Mouse (Mus musculus) kidney, embryonic 16.5 days (tissue): Measurements from ENCODE around the gene Hoxc8. TPM values are rescaled to one million over a fixed set of nuclear protein-coding genes. Genes with fewer than 3 reads are reported as not detected.

ENCODE experiments used
- ATAC-seq: fragments of 200-750 bp; cut with Nextera tagmentation; 2 replicates; pipeline ENCODE4 v1.8.0; 2017; ENCODE audit warnings: moderate TSS enrichment; ENCODE audit not compliant: low FRiP score, low TSS enrichment
- H3K27ac ChIP-seq: fragments of 300-500 bp; sonication (generic); 2 replicates; pipeline ENCODE4 v1.5.1; 2014; ENCODE audit warnings: low read length
- H3K27me3 ChIP-seq: fragments of 300-500 bp; sonication (generic); 2 replicates; pipeline ENCODE4 v1.6.1; 2014; ENCODE audit warnings: low read length, control low read depth, mixed read lengths; ENCODE audit not compliant: insufficient read depth
- H3K36me3 ChIP-seq: fragments of 300-500 bp; sonication (generic); 2 replicates; pipeline ENCODE4 v1.6.1; 2014; ENCODE audit warnings: low read length, control low read depth, mixed read lengths; ENCODE audit not compliant: insufficient read depth
- H3K4me1 ChIP-seq: fragments of 300-500 bp; sonication (generic); 2 replicates; pipeline ENCODE4 v1.6.1; 2014; ENCODE audit warnings: low read length, control low read depth, mixed read lengths; ENCODE audit not compliant: insufficient read depth
- H3K4me2 ChIP-seq: fragments of 300-500 bp; sonication (generic); replicated peaks from 2 replicates; pipeline ENCODE4 v1.6.1; 2014; ENCODE audit warnings: low read depth, low read length
- H3K4me3 ChIP-seq: fragments of 300-500 bp; sonication (generic); 2 replicates; pipeline ENCODE4 v1.5.1; 2014; ENCODE audit warnings: mild to moderate bottlenecking, low read length
- H3K9ac ChIP-seq: fragments of 300-500 bp; sonication (generic); replicated peaks from 2 replicates; pipeline ENCODE4 v1.6.1; 2014; ENCODE audit warnings: low read length
- H3K9me3 ChIP-seq: fragments of 300-500 bp; sonication (generic); 2 replicates; pipeline ENCODE4 v1.6.1; 2016; ENCODE audit warnings: low read length, control low read depth
- WGBS: fragments of 180-500 bp; shearing (Covaris S2); extraction: QIAGEN DNeasy Blood & Tissue Kit; methylation state at CpG from one replicate; pipeline ENCODE4 v1.1.7; 2014; 5-methylcytosine and 5-hydroxymethylcytosine counted together
- polyA plus RNA-seq: library from polyadenylated mRNA; unstranded; fragments of >200 nt; fragmentation: Nextera tagmentation; extraction: Ambion mirVana; gene quantifications from 2 replicates; pipeline ENCODE4 v1.2.1, GENCODE M21; 2015

The Hoxc8 gene
- polyA plus RNA-seq, 1 experiment from 2014 or later = 6.6 TPM

DNA sequence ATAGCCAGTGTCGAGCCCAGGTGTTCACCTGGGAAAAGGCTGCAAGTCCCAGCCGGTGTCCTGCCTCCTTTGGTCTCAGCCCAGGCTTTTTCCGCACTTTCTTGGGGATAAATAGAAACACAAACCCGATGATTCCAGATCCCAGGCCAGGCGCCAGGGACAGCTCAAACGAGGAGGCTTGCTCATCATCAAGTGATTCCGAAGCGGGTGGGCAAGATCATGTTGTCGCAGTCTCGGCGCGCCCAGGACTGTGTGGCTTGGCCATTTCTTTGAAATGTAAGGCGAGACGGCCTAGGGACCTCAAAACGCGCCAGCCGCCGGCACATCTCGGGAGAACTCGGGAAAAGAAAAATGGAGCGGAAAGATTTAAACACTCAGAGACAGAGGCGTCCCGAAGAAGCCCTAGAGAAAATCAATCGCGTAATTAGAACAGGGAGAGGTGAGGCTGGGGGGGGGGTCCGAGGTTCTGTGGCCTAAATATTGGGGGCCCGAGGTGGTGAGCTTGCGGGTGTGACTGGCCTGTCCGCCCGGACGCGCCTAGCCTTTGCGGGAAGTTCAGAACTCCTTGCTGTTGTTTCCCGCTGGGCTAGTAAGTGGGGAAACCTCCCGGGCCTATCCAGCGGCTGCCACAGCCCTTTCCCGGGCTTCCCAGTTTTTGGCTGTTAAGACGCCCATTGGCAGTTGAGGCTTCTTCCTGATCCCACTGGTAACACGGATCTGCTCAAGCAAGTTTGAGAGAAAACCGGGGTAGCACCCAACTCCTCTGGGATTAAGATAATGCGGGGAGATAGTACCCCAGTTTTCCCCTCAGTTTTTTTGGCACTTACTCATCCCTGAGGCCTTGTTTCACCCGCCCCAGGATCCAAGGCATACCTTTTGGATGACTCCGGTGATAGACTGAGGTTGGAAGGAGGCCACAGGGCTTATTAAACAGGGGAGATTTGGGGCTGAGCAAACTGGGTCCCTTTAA, 37.1 kb downstream of the Hoxc8 start:
- Histone ChIP-seq H3K4me1 (peaks cover 57% of the 10 kb centered on the region), H3K9me3 (no peaks in the 10 kb centered on the region), H3K4me2 (peak overlapping the region; percentile 43), H3K36me3 (no peaks in the 10 kb centered on the region), H3K9ac (peak overlapping the region; percentile 38), H3K4me3 (peak overlapping the region; percentile 30), H3K27me3 (peaks cover 36% of the 10 kb centered on the region), H3K27ac (peak overlapping the region; percentile 40)
- 13% methylated on average over 43 of the region's 43 CpGs for WGBS
- ATAC-seq = peak; percentile 32; the same call in 1 of the 2 replicates

DNA sequence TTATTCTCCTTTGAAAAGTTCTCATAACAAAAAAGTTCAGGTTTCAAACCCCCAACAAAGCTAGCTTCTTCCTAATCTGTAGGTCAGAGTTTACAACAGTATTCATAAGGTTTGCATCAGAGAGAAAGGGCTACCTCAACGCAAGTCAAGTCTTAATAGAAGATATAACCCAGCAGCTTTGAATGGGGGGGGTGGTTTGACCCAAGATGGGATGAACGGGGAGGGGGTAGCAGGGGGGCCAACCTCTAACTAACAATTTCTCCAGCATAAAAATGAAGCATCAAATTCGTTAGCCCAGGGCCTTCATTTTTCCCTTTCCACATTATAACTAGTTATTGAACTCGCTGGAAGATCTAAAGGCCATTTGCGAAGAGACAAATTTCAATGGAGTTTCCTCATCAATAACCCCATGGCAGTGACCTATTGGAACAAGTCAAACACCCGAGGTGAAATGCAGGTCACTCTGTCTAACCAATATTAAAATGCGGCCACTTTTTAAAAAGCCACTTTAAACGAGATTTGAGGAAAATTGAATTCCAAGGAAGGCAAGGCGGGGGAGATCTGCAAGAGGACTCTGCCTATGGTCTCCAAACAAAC, 38.6 kb downstream of the Hoxc8 start:
- H3K27me3 ChIP-seq = peaks cover 28% of the 10 kb centered on the region
- WGBS = 63% methylated on average over 9 of the region's 9 CpGs
- no peaks in the 10 kb centered on the region for H3K9me3 ChIP-seq
- no peak overlapping the region for H3K4me3 ChIP-seq
- peaks cover 65% of the 10 kb centered on the region for H3K4me1 ChIP-seq
- H3K36me3 ChIP-seq = no peaks in the 10 kb centered on the region
- no peak overlapping the region for H3K27ac ChIP-seq
- no peak overlapping the region for H3K9ac ChIP-seq
- no peak for ATAC-seq
- H3K4me2 ChIP-seq = no peak overlapping the region

DNA sequence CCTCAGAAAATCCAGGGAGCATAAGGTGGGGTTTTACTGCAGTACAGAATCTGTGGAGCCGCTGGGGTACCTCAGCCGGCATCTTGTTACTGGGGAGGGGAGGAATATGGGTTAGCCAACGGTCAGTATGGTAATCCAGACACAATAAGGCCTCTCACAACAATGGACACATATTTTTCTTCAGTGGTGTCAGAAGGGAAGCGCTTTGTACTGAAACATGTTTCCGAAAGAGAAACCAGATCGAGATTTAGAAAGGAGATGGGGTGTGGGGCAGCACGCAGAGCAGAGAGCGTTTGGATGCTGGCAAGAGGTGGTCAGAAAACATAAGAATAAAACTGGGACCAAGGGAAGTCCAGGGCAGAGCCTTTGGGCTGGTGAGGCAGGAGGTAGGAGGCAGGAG, 39.7 kb downstream of the Hoxc8 start:
- no peaks in the 10 kb centered on the region for H3K36me3 ChIP-seq
- 25% methylated on average over 8 of the region's 8 CpGs for WGBS
- H3K27me3 ChIP-seq = peaks cover 17% of the 10 kb centered on the region
- peaks cover 59% of the 10 kb centered on the region for H3K4me1 ChIP-seq
- no peaks in the 10 kb centered on the region for H3K9me3 ChIP-seq
- no peak overlapping the region for H3K4me2 ChIP-seq
- no peak overlapping the region for H3K4me3 ChIP-seq
- H3K9ac ChIP-seq = 0 out of 2 replicates have a peak overlapping the region, but pooled peaks have one; percentile 2
- no peak for ATAC-seq
- no peak overlapping the region for H3K27ac ChIP-seq

DNA sequence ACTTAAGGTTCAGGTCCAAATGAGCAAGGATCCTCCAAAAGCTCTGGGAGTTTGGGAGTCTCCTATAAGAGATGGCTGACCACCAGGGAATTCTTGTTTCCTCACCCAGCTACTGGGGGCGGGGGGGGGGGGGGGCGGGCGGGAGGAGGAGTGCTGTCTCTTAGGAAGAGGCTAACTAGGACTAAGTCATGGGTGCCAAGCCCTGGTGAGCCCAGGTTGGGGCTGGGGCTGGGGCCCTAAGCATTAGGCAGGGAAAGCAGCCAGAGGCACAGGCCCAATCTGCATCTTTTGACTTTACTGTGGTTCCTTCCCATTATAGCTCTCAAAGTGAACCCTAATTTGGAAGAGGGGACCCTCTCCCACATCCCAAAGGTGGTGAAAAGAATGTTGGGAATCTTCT, 41.8 kb downstream of the Hoxc8 start:
- Histone ChIP-seq H3K4me3 (peak overlapping the region; percentile 1), H3K9me3 (no peaks in the 10 kb centered on the region), H3K9ac (peak overlapping the region; percentile 3; the same call in 1 of the 2 replicates), H3K27ac (peak overlapping the region; percentile 13; the same call in 1 of the 2 replicates), H3K36me3 (no peaks in the 10 kb centered on the region), H3K4me1 (peaks cover 57% of the 10 kb centered on the region), H3K4me2 (peak overlapping the region; percentile 40), H3K27me3 (peaks cover 23% of the 10 kb centered on the region)
- 10% methylated on average over 2 of the region's 3 CpGs for WGBS
- ATAC-seq = no peak

DNA sequence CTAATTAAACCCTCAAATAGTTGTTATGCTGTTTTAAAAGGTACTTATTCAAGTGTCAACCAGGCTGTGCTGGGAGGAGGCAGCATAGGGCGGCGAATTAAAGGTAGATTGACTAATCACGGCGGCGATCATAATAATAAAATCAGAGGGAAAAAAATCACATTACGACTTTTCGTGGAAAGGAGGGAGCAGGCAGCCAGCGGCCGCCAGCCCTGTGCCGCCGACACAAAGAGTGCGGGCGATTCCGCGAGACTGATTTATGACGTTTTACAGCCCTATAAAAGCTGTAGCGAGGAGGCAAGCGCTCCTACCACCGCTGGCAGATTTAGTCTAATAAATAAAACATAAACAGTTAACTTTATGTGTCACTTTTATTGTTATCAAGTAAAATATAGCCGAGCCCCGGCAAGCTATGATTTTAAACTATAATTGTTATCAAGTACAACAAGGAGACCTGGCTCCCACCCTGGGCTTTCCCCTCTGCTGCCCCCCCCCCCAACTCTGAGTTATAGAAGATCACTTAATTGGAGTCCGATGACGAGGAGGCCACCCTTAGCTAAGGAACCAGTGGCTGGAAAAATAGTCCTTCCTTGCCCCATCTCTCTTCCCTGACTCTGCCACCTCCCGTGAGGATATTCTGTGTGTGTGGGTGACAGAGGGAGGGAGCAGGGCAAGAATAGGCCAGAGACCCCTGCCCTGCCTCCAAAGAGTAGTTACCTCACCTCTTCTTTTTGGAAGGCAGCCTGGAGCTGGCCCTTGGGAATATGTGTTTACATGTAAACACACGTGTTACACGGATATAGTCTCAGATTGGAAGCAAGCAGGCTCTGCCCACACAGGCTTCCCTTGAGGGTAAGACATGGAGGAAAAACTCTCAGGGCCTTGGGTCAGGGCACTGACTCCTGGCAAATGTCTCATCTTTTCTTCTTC, 42.5 kb downstream of the Hoxc8 start:
- Histone ChIP-seq H3K9me3 (no peaks in the 10 kb centered on the region), H3K4me3 (peak overlapping the region; percentile 1), H3K4me1 (peaks cover 56% of the 10 kb centered on the region), H3K9ac (peak overlapping the region; percentile 3; the same call in 1 of the 2 replicates), H3K4me2 (peak overlapping the region; percentile 40), H3K27ac (peak overlapping the region; percentile 48), H3K36me3 (no peaks in the 10 kb centered on the region), H3K27me3 (peaks cover 24% of the 10 kb centered on the region)
- WGBS = 1% methylated on average over 26 of the region's 26 CpGs
- ATAC-seq = no peak

DNA sequence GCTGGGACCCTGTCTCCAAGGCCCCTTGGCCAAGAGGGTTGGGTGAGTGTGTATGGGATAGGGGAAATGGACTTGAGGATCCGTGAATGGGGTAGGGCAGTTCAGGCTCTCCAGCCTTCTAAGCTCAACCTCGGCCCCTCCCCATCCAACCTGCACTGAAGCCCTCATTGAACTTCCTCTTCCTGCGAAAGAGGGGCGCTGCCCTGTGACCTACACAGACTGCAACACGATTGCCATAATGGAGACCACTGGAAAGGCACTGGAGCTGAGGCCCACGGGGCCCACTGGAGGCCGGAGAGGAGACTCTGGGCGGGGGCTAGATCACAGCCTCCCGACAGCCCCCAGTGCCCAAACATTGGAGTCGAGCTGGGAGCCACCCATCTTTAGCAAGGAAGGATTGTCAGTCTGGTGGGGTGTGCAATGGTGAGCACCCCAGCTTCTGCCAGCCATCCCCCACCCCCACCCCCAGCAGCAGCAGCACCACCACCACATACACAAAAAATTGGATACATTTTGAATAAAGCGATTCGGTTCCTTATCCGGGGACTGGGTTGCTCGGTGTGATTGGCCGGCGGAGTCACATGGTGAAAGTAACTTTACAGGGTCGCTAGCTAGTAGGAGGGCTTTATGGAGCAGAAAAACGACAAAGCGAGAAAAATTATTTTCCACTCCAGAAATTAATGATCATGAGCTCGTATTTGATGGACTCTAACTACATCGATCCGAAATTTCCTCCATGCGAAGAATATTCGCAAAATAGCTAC, 43.8 kb downstream of the Hoxc8 start:
- peak; percentile 25; the same call in 1 of the 2 replicates for ATAC-seq
- H3K27me3 ChIP-seq = peaks cover 14% of the 10 kb centered on the region
- H3K9ac ChIP-seq = peak overlapping the region; percentile 67
- 6% methylated on average over 24 of the region's 24 CpGs for WGBS
- no peaks in the 10 kb centered on the region for H3K36me3 ChIP-seq
- peak overlapping the region; percentile 51 for H3K4me3 ChIP-seq
- H3K4me1 ChIP-seq = peaks cover 63% of the 10 kb centered on the region
- H3K9me3 ChIP-seq = no peaks in the 10 kb centered on the region
- peak overlapping the region; percentile 76 for H3K4me2 ChIP-seq
- H3K27ac ChIP-seq = peak overlapping the region; percentile 92

DNA sequence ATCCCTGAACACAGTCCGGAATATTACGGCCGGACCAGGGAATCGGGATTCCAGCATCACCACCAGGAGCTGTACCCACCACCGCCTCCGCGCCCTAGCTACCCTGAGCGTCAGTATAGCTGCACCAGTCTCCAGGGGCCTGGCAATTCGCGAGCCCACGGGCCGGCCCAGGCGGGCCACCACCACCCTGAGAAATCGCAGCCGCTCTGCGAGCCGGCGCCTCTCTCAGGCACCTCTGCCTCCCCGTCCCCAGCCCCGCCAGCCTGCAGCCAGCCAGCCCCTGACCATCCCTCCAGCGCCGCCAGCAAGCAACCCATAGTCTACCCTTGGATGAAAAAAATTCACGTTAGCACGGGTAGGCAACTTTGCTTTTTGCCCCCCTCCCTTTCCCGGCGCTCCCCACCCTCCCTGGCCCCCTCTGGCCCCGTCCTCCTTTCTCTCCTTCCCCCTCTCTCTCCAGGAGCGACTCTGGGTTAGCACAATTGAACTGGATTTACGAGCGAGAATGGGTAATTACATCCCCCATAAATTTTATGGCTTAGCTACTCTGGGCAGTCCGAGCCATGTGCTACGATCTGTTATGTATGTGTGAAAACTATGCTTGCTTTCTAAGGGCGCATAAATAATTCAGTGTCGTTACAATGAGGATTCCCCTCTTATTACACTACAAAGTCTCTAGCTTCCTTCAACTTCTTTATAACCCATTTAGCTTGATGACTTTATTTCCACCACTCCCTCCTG, 44.6 kb downstream of the Hoxc8 start:
- no peaks in the 10 kb centered on the region for H3K9me3 ChIP-seq
- peak overlapping the region; percentile 67 for H3K9ac ChIP-seq
- H3K27me3 ChIP-seq = peaks cover 18% of the 10 kb centered on the region
- peak overlapping the region; percentile 76 for H3K4me2 ChIP-seq
- H3K4me3 ChIP-seq = peak overlapping the region; percentile 51
- H3K4me1 ChIP-seq = peaks cover 70% of the 10 kb centered on the region
- ATAC-seq = peak; percentile 86
- H3K36me3 ChIP-seq = no peaks in the 10 kb centered on the region
- 1% methylated on average over 33 of the region's 34 CpGs for WGBS
- peak overlapping the region; percentile 92 for H3K27ac ChIP-seq

DNA sequence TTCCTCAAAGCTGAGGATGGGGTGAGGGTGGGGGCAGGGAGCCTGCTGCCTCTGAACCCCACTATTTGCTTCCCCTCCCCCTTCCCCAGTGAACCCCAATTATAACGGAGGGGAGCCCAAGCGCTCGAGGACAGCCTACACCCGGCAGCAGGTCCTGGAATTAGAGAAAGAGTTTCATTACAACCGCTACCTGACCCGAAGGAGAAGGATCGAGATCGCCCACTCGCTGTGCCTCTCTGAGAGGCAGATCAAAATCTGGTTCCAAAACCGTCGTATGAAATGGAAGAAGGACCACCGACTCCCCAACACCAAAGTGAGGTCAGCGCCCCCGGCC, 45.1 kb downstream of the Hoxc8 start:
- peaks cover 71% of the 10 kb centered on the region for H3K4me1 ChIP-seq

More for the DNA sequence above, 45.1 kb downstream of the Hoxc8 start:
- Histone ChIP-seq H3K27me3 (peaks cover 18% of the 10 kb centered on the region), H3K9me3 (no peaks in the 10 kb centered on the region), H3K4me3 (peak overlapping the region; percentile 51), H3K36me3 (no peaks in the 10 kb centered on the region), H3K27ac (peak overlapping the region; percentile 92), H3K4me2 (peak overlapping the region; percentile 76), H3K9ac (peak overlapping the region; percentile 67)
- no peak for ATAC-seq
- under 1% methylated on average over 14 of the region's 14 CpGs for WGBS
